Mouse (Mus musculus) liver, adult 2 months (tissue): Measurements from ENCODE around the gene Ehbp1. TPM values are rescaled to one million over a fixed set of nuclear protein-coding genes. Genes with fewer than 3 reads are reported as not detected.

Experiments
- DNase-seq: peaks from one replicate; pipeline ENCODE4 v3.0.0-alpha.2; 2011; ENCODE audit warnings: low read depth, low spot score; ENCODE audit errors: extremely low read depth
- H3K27ac ChIP-seq: fragments of 200-500 bp; replicated peaks from 2 replicates; pipeline ENCODE4 v1.5.1; 2012; ENCODE audit warnings: low read depth, mild to moderate bottlenecking, control low read depth, inconsistent platforms, low read length; ENCODE audit not compliant: insufficient read depth
- H3K27me3 ChIP-seq: fragments of 200-500 bp; 2 replicates; pipeline ENCODE4 v1.6.1; 2012; ENCODE audit warnings: mild to moderate bottlenecking, moderate library complexity, low read length, inconsistent platforms; ENCODE audit not compliant: control insufficient read depth, insufficient read depth
- H3K36me3 ChIP-seq: fragments of 200-500 bp; 2 replicates; pipeline ENCODE4 v1.6.1; 2012; ENCODE audit warnings: low read length, inconsistent platforms; ENCODE audit not compliant: control insufficient read depth, insufficient read depth
- H3K4me1 ChIP-seq: fragments of 200-500 bp; 2 replicates; pipeline ENCODE4 v1.6.1; 2011; ENCODE audit warnings: low read length; ENCODE audit not compliant: control insufficient read depth, insufficient read depth
- H3K4me3 ChIP-seq: fragments of 200-500 bp; 2 replicates; pipeline ENCODE4 v1.5.1; 2011; ENCODE audit warnings: low read depth, mild to moderate bottlenecking, control low read depth, low read length, moderate library complexity; ENCODE audit not compliant: insufficient read depth
- H3K79me2 ChIP-seq: fragments of 200-500 bp; 2 replicates; pipeline ENCODE4 v1.6.1; 2012; ENCODE audit warnings: inconsistent platforms, mild to moderate bottlenecking, low read length, moderate library complexity; ENCODE audit not compliant: control insufficient read depth, insufficient read depth
- H3K9ac ChIP-seq: fragments of 200-500 bp; 2 replicates; pipeline ENCODE4 v1.6.1; 2012; ENCODE audit warnings: low read depth, mild to moderate bottlenecking, control low read depth, inconsistent platforms, low read length
- CTCF ChIP-seq: fragments of 200-500 bp; IDR thresholded peaks from 2 replicates; pipeline ENCODE4 v1.5.1; 2011; ENCODE audit warnings: low read depth, low read length, control low read depth
- POLR2A ChIP-seq: fragments of 200-500 bp; IDR thresholded peaks from 2 replicates; pipeline ENCODE4 v1.6.1; 2011; ENCODE audit warnings: low read length, control low read depth; ENCODE audit not compliant: insufficient read depth; ENCODE audit errors: extremely low read depth
- WGBS: fragments of 180-500 bp; shearing (Covaris S2); methylation state at CpG from one replicate; pipeline ENCODE4 v1.1.7; 2018; 5-methylcytosine and 5-hydroxymethylcytosine counted together
- polyA plus RNA-seq: library from polyadenylated mRNA; depleted of rRNA; stranded (reverse); fragments of >200 nt; gene quantifications from 2 replicates; pipeline ENCODE4 v1.2.3, GENCODE M21; 2012
- total RNA-seq: library from RNA; depleted of rRNA; stranded (reverse); fragments of >200 nt; gene quantifications from 2 replicates; pipeline ENCODE4 v1.2.3, GENCODE M21; 2014

Ehbp1 gene
- total and polyA plus RNA-seq, 2 experiments = 1.3 to 9.5 TPM

DNA sequence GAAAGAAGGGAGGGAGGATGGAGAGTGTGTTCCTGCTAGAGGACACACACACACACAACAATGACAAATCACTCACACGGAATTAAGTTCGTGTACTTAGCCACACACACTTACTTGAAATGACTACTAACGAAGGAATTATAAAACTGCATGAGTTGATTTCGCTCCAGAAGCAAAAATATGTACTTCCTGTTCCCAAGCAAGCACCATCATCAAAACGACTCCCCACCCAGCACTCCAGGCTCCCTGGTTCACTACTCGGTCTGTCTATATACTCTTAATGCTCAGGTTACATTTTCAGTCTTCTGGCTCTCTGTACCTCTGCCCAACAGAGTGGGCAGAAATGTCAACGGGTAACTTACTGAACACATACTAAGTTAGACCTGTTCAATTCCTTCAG is 68.7 kb downstream of the Ehbp1 start:
- H3K4me3 ChIP-seq = no peak overlapping the region
- DNase-seq = no peak
- TF ChIP-seq CTCF (no peak), POLR2A (no peak)
- peaks cover 8% of the 10 kb centered on the region for H3K36me3 ChIP-seq
- WGBS = 84% methylated on average over 7 of the region's 7 CpGs
- no peak overlapping the region for H3K27ac ChIP-seq
- no peak overlapping the region for H3K9ac ChIP-seq
- peaks cover 9% of the 10 kb centered on the region; the same call in 1 of the 2 replicates for H3K79me2 ChIP-seq
- no peaks in the 10 kb centered on the region for H3K27me3 ChIP-seq
- peaks cover 14% of the 10 kb centered on the region for H3K4me1 ChIP-seq

DNA sequence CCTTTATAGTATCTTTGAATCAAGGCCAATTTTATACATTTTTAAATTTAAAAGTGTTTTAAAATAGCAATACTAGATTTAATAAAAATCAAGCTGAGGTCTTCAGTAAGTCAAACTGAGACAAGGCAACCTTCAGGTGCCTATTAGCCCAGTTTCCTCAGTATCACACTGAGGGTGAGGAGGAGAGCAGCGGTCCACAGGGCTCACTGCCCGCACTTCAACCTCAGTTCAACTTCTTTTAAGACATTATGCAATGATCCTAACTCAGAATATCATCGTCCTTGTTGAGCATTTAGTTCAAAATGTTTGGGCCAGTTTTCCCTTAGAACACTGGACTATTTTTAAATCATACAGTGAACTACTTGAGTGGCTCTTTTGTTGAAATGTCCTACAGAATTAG is 70.2 kb downstream of the Ehbp1 start:
- DNase-seq = no peak
- Histone ChIP-seq H3K36me3 (peaks cover 3% of the 10 kb centered on the region), H3K79me2 (peaks cover 9% of the 10 kb centered on the region; the same call in 1 of the 2 replicates), H3K27ac (no peak overlapping the region), H3K4me1 (peaks cover 14% of the 10 kb centered on the region), H3K9ac (no peak overlapping the region), H3K27me3 (no peaks in the 10 kb centered on the region), H3K4me3 (no peak overlapping the region)
- WGBS = 78% methylated on average over 3 of the region's 3 CpGs
- TF ChIP-seq POLR2A (no peak), CTCF (no peak)

DNA sequence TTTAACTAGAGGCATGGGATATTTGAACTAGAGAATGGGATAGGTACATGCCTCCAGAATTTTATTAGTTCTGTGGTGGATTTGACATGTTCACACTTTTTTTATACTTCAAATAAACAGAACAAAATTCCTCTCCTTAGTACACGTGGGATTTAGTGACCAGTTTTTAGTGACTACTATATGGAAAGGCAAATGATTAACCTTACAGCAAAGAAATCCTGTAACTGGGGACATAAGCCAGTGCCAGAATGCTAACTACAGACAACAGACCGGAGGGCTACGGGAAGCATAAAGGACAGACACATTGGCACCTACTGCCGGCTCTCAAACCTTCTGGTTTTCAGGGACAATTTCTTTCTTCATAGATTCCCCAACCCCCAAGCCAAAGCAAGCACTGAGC is 72.4 kb downstream of the Ehbp1 start:
- Histone ChIP-seq H3K36me3 (no peaks in the 10 kb centered on the region; the same call in 1 of the 2 replicates), H3K9ac (no peak overlapping the region), H3K4me3 (no peak overlapping the region), H3K27ac (peak overlapping the region; percentile 73), H3K4me1 (peaks cover 17% of the 10 kb centered on the region), H3K79me2 (peaks cover 7% of the 10 kb centered on the region; the same call in 1 of the 2 replicates), H3K27me3 (no peaks in the 10 kb centered on the region)
- TF ChIP-seq POLR2A = no peak
- no peak for TF ChIP-seq CTCF
- WGBS = 16% methylated on average over 4 of the region's 4 CpGs
- DNase-seq = peak; percentile 77

DNA sequence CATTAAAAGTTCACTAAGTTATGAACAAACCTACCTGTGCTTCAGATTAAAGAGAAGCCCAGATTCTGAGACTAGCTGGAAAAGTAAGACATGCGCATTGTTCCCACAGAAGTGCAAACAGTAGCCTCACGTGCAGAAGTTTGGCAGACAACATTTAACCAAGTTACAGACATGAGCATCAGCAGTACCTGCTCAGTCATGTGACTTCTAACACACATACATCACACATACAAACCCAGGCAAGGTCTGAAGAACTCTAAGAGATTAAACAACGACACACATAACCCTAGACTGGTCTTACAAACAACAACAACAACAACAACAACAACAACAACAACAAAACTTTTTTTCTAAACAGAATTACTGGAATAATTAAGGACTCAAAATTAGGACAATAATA is 72.9 kb downstream of the Ehbp1 start:
- WGBS = 25% methylated on average over 3 of the region's 3 CpGs
- DNase-seq = peak; percentile 80
- Histone ChIP-seq H3K4me3 (no peak overlapping the region), H3K36me3 (no peaks in the 10 kb centered on the region; the same call in 1 of the 2 replicates), H3K27ac (no peak overlapping the region), H3K27me3 (no peaks in the 10 kb centered on the region), H3K9ac (no peak overlapping the region), H3K4me1 (peaks cover 19% of the 10 kb centered on the region), H3K79me2 (peaks cover 7% of the 10 kb centered on the region; the same call in 1 of the 2 replicates)
- TF ChIP-seq CTCF = no peak
- TF ChIP-seq POLR2A = no peak

DNA sequence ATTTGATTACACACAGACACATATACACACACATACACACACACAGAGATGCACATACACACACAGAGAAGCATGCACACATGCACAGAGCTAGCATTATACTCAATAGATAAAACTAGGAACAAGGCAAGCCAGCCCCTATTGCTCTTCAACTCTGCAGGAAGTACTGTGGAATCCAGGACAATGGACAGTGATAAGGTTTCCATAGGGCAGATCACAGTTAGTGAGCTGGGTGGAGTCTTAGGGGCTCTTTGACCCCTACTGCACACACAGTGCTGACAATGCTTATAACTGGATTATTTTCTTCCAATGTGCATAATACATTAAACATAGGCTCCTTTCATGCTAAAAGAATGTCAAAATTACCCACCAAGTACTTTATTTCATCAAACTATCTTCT is 75.1 kb downstream of the Ehbp1 start:
- no peak for DNase-seq
- Histone ChIP-seq H3K36me3 (no peaks in the 10 kb centered on the region; the same call in 1 of the 2 replicates), H3K27ac (no peak overlapping the region), H3K79me2 (peaks cover 11% of the 10 kb centered on the region; the same call in 1 of the 2 replicates), H3K9ac (no peak overlapping the region), H3K4me3 (no peak overlapping the region), H3K27me3 (no peaks in the 10 kb centered on the region), H3K4me1 (peaks cover 19% of the 10 kb centered on the region)
- TF ChIP-seq CTCF = no peak
- TF ChIP-seq POLR2A = no peak

DNA sequence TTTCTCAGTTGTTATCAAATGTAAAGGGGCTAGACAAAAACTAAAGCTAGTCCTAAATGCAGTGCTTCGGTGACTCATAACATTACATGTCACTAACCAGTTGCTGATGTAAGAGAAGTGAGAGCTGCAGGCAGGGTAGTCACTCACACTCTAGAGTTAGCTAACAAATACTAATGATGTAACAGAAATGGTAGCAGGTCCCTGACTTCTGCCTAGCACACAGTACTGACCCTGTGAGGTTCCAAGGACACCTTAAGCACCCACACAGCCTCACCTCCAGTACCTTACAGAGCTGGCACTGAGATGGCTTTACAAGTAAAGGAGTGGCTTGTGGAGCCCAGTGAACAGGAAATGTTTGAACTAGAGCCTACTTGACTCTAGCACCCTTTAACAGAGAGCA is 86.7 kb downstream of the Ehbp1 start:
- Histone ChIP-seq H3K36me3 (no peaks in the 10 kb centered on the region), H3K9ac (no peak overlapping the region), H3K27ac (no peak overlapping the region), H3K4me3 (no peak overlapping the region), H3K4me1 (no peaks in the 10 kb centered on the region), H3K79me2 (peaks cover 8% of the 10 kb centered on the region; the same call in 1 of the 2 replicates), H3K27me3 (no peaks in the 10 kb centered on the region)
- DNase-seq = no peak
- TF ChIP-seq CTCF (no peak), POLR2A (no peak)
- 95% methylated on average over 1 of the region's 1 CpGs for WGBS
